8 mouse cellular contexts compared by ENCODE assay signal in the genomic region with DNA sequence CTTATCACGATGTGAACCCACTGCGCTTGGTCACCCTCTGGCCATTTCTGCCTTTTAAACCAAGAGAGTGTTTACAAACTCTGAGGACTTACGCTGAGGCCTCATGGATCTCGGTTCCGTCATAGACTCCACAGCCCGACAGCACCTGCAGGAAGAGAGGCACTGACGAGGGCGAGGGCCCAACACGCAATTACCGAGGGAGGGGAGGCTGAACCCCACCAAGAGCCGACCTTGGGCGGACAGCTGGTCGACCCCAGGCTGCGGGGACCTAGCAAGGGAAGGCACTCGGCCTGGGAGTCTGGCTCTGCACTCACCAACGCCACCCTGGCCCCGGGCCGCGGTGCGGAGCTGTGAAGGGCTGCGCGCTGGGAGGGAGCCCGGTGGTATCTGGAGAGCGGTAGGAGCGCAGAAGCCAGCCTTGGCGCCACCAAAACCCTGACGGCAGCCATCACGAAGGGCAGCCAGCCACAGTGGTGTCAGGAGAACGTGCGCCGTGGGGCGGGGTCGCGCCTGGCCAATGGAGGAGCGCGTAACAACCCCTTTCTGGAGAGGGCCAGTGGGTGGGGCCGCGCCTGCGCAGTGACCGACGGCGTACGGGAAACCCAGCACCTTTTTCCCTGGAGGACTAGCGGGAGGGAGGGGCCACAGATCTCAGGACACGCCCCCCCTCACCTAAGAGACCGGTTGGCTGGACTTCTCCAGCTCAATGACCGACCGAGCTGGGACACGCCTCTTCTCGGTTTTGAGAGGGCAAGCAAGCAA. TPM values are rescaled to one million over a fixed set of nuclear protein-coding genes. Genes with fewer than 3 reads are reported as not detected.
A peak's percentile ranks its signal among the peaks of the same experiment; 100 is the strongest.
DNase-seq lines count a peak whose midpoint lies in the region; ATAC-seq and TF ChIP-seq lines count a peak whose summit lies in the region.

A gene (minus strand): TSS at position 502 of the 762 bp plus-strand sequence.

- H3K4me3 ChIP-seq in embryonic facial prominence, embryonic 13.5 days, result peak within 1 kb of the TSS; percentile 95
- peak within 1 kb of the TSS; percentile 88 for H3K4me3 ChIP-seq in kidney, adult 2 months (ENCODE audit: insufficient read depth, low read depth, low read length)
- peak within 1 kb of the TSS; percentile 80 for H3K4me3 ChIP-seq in limb, embryonic 12.5 days (replicated peaks)
- H3K4me3 ChIP-seq in midbrain, embryonic 15.5 days, result peak within 1 kb of the TSS; percentile 89
- H3K4me3 ChIP-seq in spleen, adult 2 months (ENCODE audit: extremely low read depth, insufficient read depth, insufficient read length), result peak within 1 kb of the TSS; percentile 75

- peaks cover 15% of the 10 kb centered on the region for H3K4me1 ChIP-seq in embryonic facial prominence, embryonic 13.5 days
- peaks cover 11% of the 10 kb centered on the region; the same call in 1 of the 2 replicates for H3K4me1 ChIP-seq in kidney, adult 2 months (ENCODE audit: control insufficient read depth, insufficient read depth, low read length)
- peaks cover 11% of the 10 kb centered on the region for H3K4me1 ChIP-seq in limb, embryonic 12.5 days (replicated peaks)
- peaks cover 21% of the 10 kb centered on the region for H3K4me1 ChIP-seq in midbrain, embryonic 15.5 days
- peaks cover 10% of the 10 kb centered on the region; the same call in 1 of the 2 replicates for H3K4me1 ChIP-seq in spleen, adult 2 months (ENCODE audit: control insufficient read depth, insufficient read depth, insufficient read length)

- peak within 1 kb of the TSS; percentile 92 for H3K9ac ChIP-seq in embryonic facial prominence, embryonic 13.5 days
- peak within 1 kb of the TSS; percentile 76 for H3K9ac ChIP-seq in limb, embryonic 12.5 days (replicated peaks)
- peak within 1 kb of the TSS; percentile 85 for H3K9ac ChIP-seq in midbrain, embryonic 15.5 days

- WGBS in embryonic facial prominence, embryonic 13.5 days, result 2% methylated on average over 50 of the region's 50 CpGs
- under 1% methylated on average over 50 of the region's 50 CpGs for WGBS in kidney, adult 2 months
- WGBS in limb, embryonic 12.5 days, result 2% methylated on average over 50 of the region's 50 CpGs
- WGBS in midbrain, embryonic 15.5 days, result 2% methylated on average over 50 of the region's 50 CpGs
- WGBS in spleen, adult 2 months, result 2% methylated on average over 50 of the region's 50 CpGs

- H3K27me3 ChIP-seq in embryonic facial prominence, embryonic 13.5 days, result no peaks in the 10 kb centered on the region
- H3K27me3 ChIP-seq in kidney, adult 2 months (replicated peaks; ENCODE audit: control insufficient read depth, insufficient read depth, low read length), result no peaks in the 10 kb centered on the region
- H3K27me3 ChIP-seq in limb, embryonic 12.5 days, result no peaks in the 10 kb centered on the region
- H3K27me3 ChIP-seq in midbrain, embryonic 15.5 days (replicated peaks), result no peaks in the 10 kb centered on the region
- H3K27me3 ChIP-seq in spleen, adult 2 months (ENCODE audit: control insufficient read depth, insufficient read depth, low read length), result no peaks in the 10 kb centered on the region

- peak; percentile 82 for TF ChIP-seq POLR2A in kidney, adult 2 months (IDR thresholded peaks at IDR 0.05; ENCODE audit: low read depth, low read length)
- peak; percentile 76 for TF ChIP-seq POLR2A in spleen, adult 2 months (IDR thresholded peaks at IDR 0.05; ENCODE audit: low read depth, low read length)

- ATAC-seq in embryonic facial prominence, embryonic 13.5 days (ENCODE audit: insufficient number of reproducible peaks, insufficient read depth, low FRiP score, low TSS enrichment, low read depth), result peak; percentile 92
- peak; percentile 91 for ATAC-seq in limb, embryonic 12.5 days (ENCODE audit: insufficient number of reproducible peaks, insufficient read depth, low FRiP score, low TSS enrichment, low read depth)
- peak; percentile 96 for ATAC-seq in midbrain, embryonic 15.5 days (replicated peaks)

- peak; percentile 97 for DNase-seq in 3134 (ENCODE audit: extremely low read depth, insufficient read length, low spot score)
- DNase-seq in adrenal gland, postnatal 36 days, result peak; percentile 100
- DNase-seq in heart, adult 18-20 months, result peak; percentile 99 to 100
- DNase-seq in kidney, adult 2 months, result peak; percentile 100
- DNase-seq in spleen, adult 2 months (ENCODE audit: low read depth in 1 of 2, low spot score in 2 of 2), result peak; percentile 93 to 100

- H3K27ac ChIP-seq in embryonic facial prominence, embryonic 13.5 days, result peak within 1 kb of the TSS; percentile 77
- peak within 1 kb of the TSS; percentile 70 for H3K27ac ChIP-seq in kidney, adult 2 months (ENCODE audit: insufficient read depth, low read depth, low read length)
- H3K27ac ChIP-seq in limb, embryonic 12.5 days, result peak within 1 kb of the TSS; percentile 69
- H3K27ac ChIP-seq in midbrain, embryonic 15.5 days, result peak within 1 kb of the TSS; percentile 80
- peak within 1 kb of the TSS; percentile 46 for H3K27ac ChIP-seq in spleen, adult 2 months (ENCODE audit: insufficient read depth, low read length)

- no peak for TF ChIP-seq CTCF in kidney, adult 2 months (conservative IDR thresholded peaks at IDR 0.05; ENCODE audit: insufficient read depth, insufficient read length, low read depth, low read length)
- no peak for TF ChIP-seq CTCF in spleen, adult 2 months (IDR thresholded peaks at IDR 0.05; ENCODE audit: extremely low read depth, insufficient read depth, insufficient read length, insufficient replicate concordance)

- H3K4me2 ChIP-seq in embryonic facial prominence, embryonic 13.5 days, result peak within 1 kb of the TSS; percentile 92
- H3K4me2 ChIP-seq in limb, embryonic 12.5 days, result peak within 1 kb of the TSS; percentile 89
- H3K4me2 ChIP-seq in midbrain, embryonic 15.5 days, result peak within 1 kb of the TSS; percentile 84

- peaks cover 74% of the 10 kb centered on the region for H3K36me3 ChIP-seq in embryonic facial prominence, embryonic 13.5 days
- no peaks in the 10 kb centered on the region for H3K36me3 ChIP-seq in kidney, adult 2 months (ENCODE audit: control insufficient read depth, insufficient read depth, low read length)
- H3K36me3 ChIP-seq in limb, embryonic 12.5 days, result peaks cover 72% of the 10 kb centered on the region
- peaks cover 25% of the 10 kb centered on the region for H3K36me3 ChIP-seq in midbrain, embryonic 15.5 days (replicated peaks)
- H3K36me3 ChIP-seq in spleen, adult 2 months (ENCODE audit: control insufficient read depth, insufficient read depth, low read length), result peaks cover 26% of the 10 kb centered on the region

- no peaks in the 10 kb centered on the region for H3K9me3 ChIP-seq in embryonic facial prominence, embryonic 13.5 days
- no peaks in the 10 kb centered on the region for H3K9me3 ChIP-seq in limb, embryonic 12.5 days
- H3K9me3 ChIP-seq in midbrain, embryonic 15.5 days, result no peaks in the 10 kb centered on the region

RNA-seq across cellular contexts. Expression of the gene that starts here (rescaled TPM):
- total RNA-seq in adrenal gland, postnatal 36 days (2021), result 100 to 1,000 TPM; 221 to 288 TPM
- 35.3 and 38.9 TPM in 2 replicates for polyA plus RNA-seq in embryonic facial prominence, embryonic 13.5 days (2015; fragmentation: Nextera tagmentation; extraction: Ambion mirVana)
- 100 to 1,000 TPM; 684 to 739 TPM for total RNA-seq in heart, adult 18-20 months (2021)
- 283 and 352 TPM in 2 replicates for polyA plus RNA-seq in kidney, adult 2 months (2012; rRNA removed)
- 30.9 and 34.0 TPM in 2 replicates for polyA plus RNA-seq in limb, embryonic 12.5 days (2016; fragmentation: Nextera tagmentation; extraction: Ambion mirVana)
- 22.8 and 28.7 TPM in 2 replicates for polyA plus RNA-seq in midbrain, embryonic 15.5 days (2015; fragmentation: Nextera tagmentation; extraction: Ambion mirVana)
- 68.7 and 105 TPM in 2 replicates for polyA plus RNA-seq in spleen, adult 2 months (2012; rRNA removed)

Comparison
In these comparisons a context has a peak if more than half of its experiments do, and no peak if none do; other contexts are left out.
1. Peak in every context shown above with its lines: DNase-seq, ATAC-seq, H3K4me3 ChIP-seq and H3K27ac ChIP-seq.